Mouse (Mus musculus): ENCODE results near the gene Stk38l.

DNA sequence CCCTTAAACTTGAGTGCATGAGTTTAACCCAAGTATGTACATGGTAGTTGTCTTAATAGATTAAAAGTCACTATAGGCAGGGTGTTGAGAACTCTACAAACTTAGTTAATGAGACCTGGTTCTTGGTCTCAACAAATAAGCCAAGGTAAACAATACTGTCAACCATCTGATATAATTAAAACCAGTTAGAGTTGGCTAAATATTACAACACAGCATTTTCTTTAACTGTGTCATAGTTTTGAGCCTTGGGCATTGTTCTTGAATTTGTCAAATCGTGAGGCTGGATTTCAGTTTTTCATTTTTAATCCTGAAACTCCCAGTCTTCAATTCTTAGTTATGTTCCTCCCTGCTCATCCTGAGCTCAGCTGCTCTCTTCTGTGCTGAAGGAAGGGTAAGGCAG lies 6.2 kb downstream of the Stk38l start:
- TF ChIP-seq CTCF (IDR thresholded peaks at IDR 0.05; ENCODE audit: low read depth), result no peak
- TF ChIP-seq EP300 (IDR thresholded peaks at IDR 0.05; ENCODE audit: low read depth), result no peak

All from liver, postnatal 0 days (tissue).